Mouse (Mus musculus) stomach, postnatal 0 days (tissue): ENCODE measurements around the gene Tbcb. TPM values are rescaled to one million over a fixed set of nuclear protein-coding genes. Genes with fewer than 3 reads are reported as not detected.
"Not testable (repeated sequence)": the region's sequence is repeated elsewhere in the genome, so short reads cannot be mapped to it uniquely, and the experiment has no call there.

Experiments
- ATAC-seq: fragments of 200-750 bp; cut with Nextera tagmentation; 2 replicates; pipeline ENCODE4 v1.8.0; 2017; ENCODE audit not compliant: low FRiP score, low TSS enrichment
- DNase-seq: peaks from one replicate; pipeline ENCODE4 v3.0.0-alpha.2; 2016; ENCODE audit warnings: low spot score
- H3K27ac ChIP-seq: fragments of 300-500 bp; sonication (generic); replicated peaks from 2 replicates; pipeline ENCODE4 v1.5.1; 2014; ENCODE audit warnings: mild to moderate bottlenecking, control low read depth
- H3K27me3 ChIP-seq: fragments of 300-500 bp; sonication (generic); 2 replicates; pipeline ENCODE4 v1.6.1; 2014; ENCODE audit warnings: low read length; ENCODE audit not compliant: control insufficient read depth, insufficient read depth
- H3K36me3 ChIP-seq: fragments of 300-500 bp; sonication (generic); 2 replicates; pipeline ENCODE4 v1.6.1; 2014; ENCODE audit warnings: low read length, mixed read lengths; ENCODE audit not compliant: control insufficient read depth, insufficient read depth
- H3K4me1 ChIP-seq: fragments of 300-500 bp; sonication (generic); replicated peaks from 2 replicates; pipeline ENCODE4 v1.6.1; 2014; ENCODE audit warnings: antibody characterized with exemption; ENCODE audit not compliant: control insufficient read depth, insufficient read depth
- H3K4me2 ChIP-seq: fragments of 300-500 bp; sonication (generic); replicated peaks from 2 replicates; pipeline ENCODE4 v1.6.1; 2014; ENCODE audit warnings: low read depth, mild to moderate bottlenecking, control low read depth, moderate library complexity
- H3K4me3 ChIP-seq: fragments of 300-500 bp; sonication (generic); 2 replicates; pipeline ENCODE4 v1.5.1; 2014; ENCODE audit warnings: low read depth, low read length, control low read depth
- H3K9ac ChIP-seq: fragments of 300-500 bp; sonication (generic); 2 replicates; pipeline ENCODE4 v1.6.1; 2014; ENCODE audit warnings: mild to moderate bottlenecking, low read length, control low read depth, mixed read lengths
- H3K9me3 ChIP-seq: fragments of 300-500 bp; sonication (generic); 2 replicates; pipeline ENCODE4 v1.6.1; 2016; ENCODE audit warnings: low read length; ENCODE audit not compliant: control insufficient read depth
- CTCF ChIP-seq: IDR thresholded peaks from 2 replicates; pipeline ENCODE4 v1.5.1; 2016; ENCODE audit warnings: antibody characterized with exemption, low read depth, mild to moderate bottlenecking, moderate library complexity
- EP300 ChIP-seq: optimal IDR thresholded peaks from 2 replicates; pipeline ENCODE3; 2016; ENCODE audit warnings: antibody characterized with exemption
- WGBS: fragments of 180-500 bp; shearing (Covaris S2); extraction: QIAGEN DNeasy Blood & Tissue Kit; methylation state at CpG from one replicate; pipeline ENCODE4 v1.1.7; 2014; 5-methylcytosine and 5-hydroxymethylcytosine counted together
- polyA plus RNA-seq: library from polyadenylated mRNA; unstranded; fragments of >200 nt; fragmentation: Nextera tagmentation; extraction: Ambion mirVana; gene quantifications from 2 replicates; pipeline ENCODE4 v1.2.1, GENCODE M21; 2015

Gene Tbcb
- polyA plus RNA-seq, 1 experiment from 2014 or later: 149 TPM

DNA sequence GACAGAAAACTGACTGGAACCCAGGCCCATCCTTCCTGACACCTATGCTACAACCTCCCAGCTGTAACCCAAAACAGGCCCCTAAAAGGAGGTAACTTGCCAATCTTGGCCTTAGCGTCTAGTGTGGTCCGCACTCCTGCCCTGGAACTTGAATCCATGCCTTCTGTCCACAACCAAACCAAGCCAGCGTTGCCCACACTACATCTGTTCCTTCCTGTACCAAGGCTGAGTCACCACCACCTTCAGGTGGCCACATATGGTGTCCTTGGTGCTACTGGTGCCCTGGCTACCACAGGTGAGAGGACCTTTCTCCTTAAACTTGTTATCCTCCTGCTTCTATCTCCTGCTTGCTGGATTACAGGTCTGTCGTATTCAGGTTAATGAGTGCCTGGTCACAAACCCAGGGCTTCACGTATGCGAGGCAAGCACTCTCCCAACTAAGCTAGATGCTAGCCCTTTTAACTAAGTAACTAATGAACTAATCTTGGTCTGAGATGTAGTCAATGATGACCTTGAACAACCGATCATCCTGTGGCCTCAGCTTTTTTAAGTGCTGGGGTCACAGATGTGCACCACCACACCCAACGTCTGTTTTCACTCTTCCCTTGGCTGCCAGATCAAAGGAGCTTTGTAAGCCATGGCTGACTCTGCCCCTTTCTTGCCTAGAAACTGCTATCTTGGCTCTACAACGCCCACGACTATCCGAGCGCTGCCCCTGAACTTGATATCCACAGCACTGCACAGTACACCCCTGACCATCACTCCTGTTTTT is 43.5 kb downstream of the Tbcb start:
- H3K27ac ChIP-seq: no peak overlapping the region
- no peak overlapping the region for H3K4me2 ChIP-seq
- H3K9me3 ChIP-seq: no peaks in the 10 kb centered on the region
- peaks cover 34% of the 10 kb centered on the region for H3K36me3 ChIP-seq
- ATAC-seq: no peak
- H3K4me3 ChIP-seq: no peak overlapping the region
- no peak for DNase-seq
- H3K4me1 ChIP-seq: 0 out of 2 replicates have a peak, but pooled peaks cover 5% of the 10 kb centered on the region
- 78% methylated on average over 12 of the region's 12 CpGs for WGBS
- no peak for TF ChIP-seq EP300
- no peak for TF ChIP-seq CTCF
- H3K27me3 ChIP-seq: no peaks in the 10 kb centered on the region
- no peak overlapping the region for H3K9ac ChIP-seq

DNA sequence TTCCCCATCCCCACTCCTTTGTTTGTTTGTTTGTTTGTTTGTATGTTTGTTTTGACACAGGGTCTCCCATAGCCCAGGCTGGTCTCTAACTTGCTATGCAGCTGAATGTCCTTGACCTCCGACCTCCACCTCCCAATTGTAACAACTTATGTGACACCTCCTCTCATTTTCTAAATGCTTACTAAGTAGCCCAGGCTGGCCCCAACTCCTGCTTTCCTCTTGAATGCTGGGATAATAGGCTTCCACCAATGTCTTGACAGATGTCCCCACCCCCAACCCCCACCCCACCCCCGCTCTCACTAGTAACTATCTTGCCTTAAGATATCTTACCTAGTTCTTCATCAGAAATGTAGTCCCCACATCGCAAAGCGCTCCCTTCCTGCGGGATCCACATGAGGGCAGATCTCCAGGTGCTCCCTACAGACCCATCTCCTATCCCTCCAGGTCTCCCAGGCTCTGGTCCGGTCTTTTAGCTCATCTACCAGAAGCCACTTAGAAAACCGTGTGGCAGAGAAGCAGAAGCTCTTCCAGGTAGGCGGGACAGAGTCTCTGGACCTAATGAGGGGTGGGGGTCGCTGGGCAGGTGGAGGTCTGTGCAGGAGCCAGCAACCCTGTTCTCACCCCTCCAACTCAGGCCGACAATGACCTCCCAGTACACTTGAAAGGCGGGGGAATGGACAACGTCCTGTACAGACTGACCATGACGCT is 47.3 kb downstream of the Tbcb start:
- no peaks in the 10 kb centered on the region for H3K27me3 ChIP-seq
- H3K9me3 ChIP-seq: no peaks in the 10 kb centered on the region
- DNase-seq: no peak
- TF ChIP-seq EP300 (no peak), CTCF (no peak)
- no peak overlapping the region for H3K4me3 ChIP-seq
- H3K36me3 ChIP-seq: peaks cover 18% of the 10 kb centered on the region
- no peak overlapping the region for H3K9ac ChIP-seq
- no peak for ATAC-seq
- H3K4me2 ChIP-seq: 0 out of 2 replicates have a peak overlapping the region, but pooled peaks have one; percentile 52
- 75% methylated on average over 13 of the region's 13 CpGs for WGBS
- H3K4me1 ChIP-seq: no peaks in the 10 kb centered on the region
- H3K27ac ChIP-seq: 0 out of 2 replicates have a peak overlapping the region, but pooled peaks have one; percentile 40

DNA sequence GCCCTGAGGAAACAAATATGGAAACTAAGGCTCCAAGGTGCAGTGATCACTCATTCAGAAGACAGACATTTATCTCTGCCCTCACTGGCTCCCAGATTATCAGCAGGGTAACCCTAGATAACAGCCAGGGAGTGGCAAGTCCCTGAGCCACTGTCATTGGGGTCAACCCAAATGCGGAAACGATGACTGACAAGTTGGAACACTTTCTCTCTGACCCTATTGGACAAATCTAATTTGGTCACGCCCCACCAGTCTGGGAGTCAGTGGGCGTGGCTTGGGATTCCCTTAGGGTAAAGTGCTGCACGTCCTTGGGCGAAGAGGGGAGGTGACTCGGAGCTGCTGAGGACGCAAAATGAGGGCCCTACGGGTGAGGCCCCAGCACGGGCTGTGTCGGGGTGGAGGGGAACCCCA is 48.2 kb downstream of the Tbcb start, which contains the start of gene Cox7a1:
Gene Cox7a1 (plus strand): TSS at position 266 of the 411 bp plus-strand sequence.
- TF ChIP-seq CTCF (no peak), EP300 (no peak)
- Histone ChIP-seq H3K27ac (peak within 1 kb of the TSS; percentile 40; the same call in 1 of the 2 replicates), H3K9ac (peak within 1 kb of the TSS; percentile 47; the same call in 1 of the 2 replicates), H3K27me3 (no peaks in the 10 kb centered on the region), H3K9me3 (no peaks in the 10 kb centered on the region), H3K36me3 (peaks cover 15% of the 10 kb centered on the region), H3K4me3 (peak within 1 kb of the TSS; percentile 19), H3K4me1 (no peaks in the 10 kb centered on the region), H3K4me2 (peak within 1 kb of the TSS; percentile 52)
- DNase-seq (peak; percentile 91), ATAC-seq (peak; percentile 85)
- WGBS: 2% methylated on average over 11 of the region's 11 CpGs

DNA sequence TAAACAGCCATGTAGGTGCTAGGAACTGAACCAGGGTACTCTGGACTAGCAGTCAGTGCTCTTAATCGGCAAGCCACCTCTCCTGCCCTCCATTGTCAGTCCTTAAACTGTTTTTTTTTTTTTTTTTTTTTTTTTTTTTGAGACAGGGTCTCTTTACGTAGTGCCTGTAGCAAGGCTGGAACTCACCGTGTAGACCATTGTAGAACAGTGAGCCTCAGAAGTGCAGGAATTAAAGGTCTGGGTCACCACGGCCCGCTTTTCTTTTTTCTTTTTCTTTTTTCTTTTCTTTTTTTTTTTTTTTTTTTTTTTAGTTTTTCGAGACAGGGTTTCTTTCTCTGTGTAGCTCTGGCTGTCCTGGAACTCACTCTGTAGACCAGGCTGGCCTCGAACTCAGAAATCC is 48.9 kb downstream of the Tbcb start:
- H3K27me3 ChIP-seq, H3K9me3 ChIP-seq, H3K27ac ChIP-seq, ATAC-seq, H3K9ac ChIP-seq, H3K4me3 ChIP-seq, DNase-seq, H3K4me1 ChIP-seq, H3K4me2 ChIP-seq: not testable (repeated sequence)
- peaks cover 12% of the 10 kb centered on the region for H3K36me3 ChIP-seq
- 77% methylated on average over 6 of the region's 7 CpGs for WGBS

DNA sequence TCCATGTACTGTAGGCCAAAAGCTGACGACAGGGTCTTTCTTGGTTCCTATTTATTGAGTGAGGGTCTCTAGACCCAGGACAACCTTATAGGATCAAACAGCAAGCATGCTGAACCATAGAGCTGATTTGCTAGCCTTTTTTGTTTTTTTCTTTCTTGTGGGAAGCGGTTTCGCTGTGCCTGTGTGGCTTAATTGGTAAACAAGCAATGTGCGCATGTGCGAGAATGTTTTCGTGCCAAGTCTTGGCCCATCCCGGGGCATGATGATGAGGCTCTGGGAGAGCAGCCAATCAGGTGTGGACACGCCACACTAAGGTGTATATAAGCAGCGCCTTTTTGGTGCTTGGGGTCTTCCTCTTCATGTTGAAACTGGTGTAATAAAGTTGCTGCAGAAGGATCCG is 50.1 kb downstream of the Tbcb start:
- H3K27ac ChIP-seq, DNase-seq, ATAC-seq, H3K27me3 ChIP-seq, H3K9me3 ChIP-seq, H3K4me3 ChIP-seq, H3K4me1 ChIP-seq, H3K9ac ChIP-seq, H3K4me2 ChIP-seq: not testable (repeated sequence)
- 87% methylated on average over 9 of the region's 10 CpGs for WGBS
- H3K36me3 ChIP-seq: peaks cover 14% of the 10 kb centered on the region

DNA sequence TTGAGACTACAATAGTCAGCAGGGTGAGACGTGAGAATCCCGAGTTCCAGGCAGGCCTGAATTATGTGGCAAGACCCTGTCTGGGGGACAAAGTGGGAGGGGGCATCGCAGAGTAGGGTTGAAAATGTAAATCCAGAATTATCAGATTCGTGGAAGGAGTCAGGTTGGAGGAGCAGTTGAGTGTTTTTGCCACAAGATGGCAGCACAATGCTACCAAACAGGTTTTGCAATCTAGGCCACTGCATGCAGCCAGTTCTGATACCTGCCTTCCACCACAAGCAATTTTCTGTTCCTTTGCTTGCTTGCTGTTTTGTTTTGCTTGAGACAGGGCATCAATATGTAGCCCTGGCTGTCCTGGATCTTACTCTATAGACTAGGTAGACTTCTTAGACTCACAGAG is 50.8 kb downstream of the Tbcb start:
- 0 out of 2 replicates have a peak, but pooled peaks have one; percentile 15 for ATAC-seq
- WGBS: 4% methylated on average over 4 of the region's 4 CpGs
- peaks cover 8% of the 10 kb centered on the region for H3K36me3 ChIP-seq
- no peak overlapping the region for H3K27ac ChIP-seq
- H3K4me3 ChIP-seq: no peak overlapping the region
- no peaks in the 10 kb centered on the region for H3K9me3 ChIP-seq
- peak; percentile 81 for DNase-seq
- TF ChIP-seq CTCF (peak; percentile 93), EP300 (no peak)
- H3K4me1 ChIP-seq: no peaks in the 10 kb centered on the region
- H3K27me3 ChIP-seq: no peaks in the 10 kb centered on the region
- H3K4me2 ChIP-seq: no peak overlapping the region
- H3K9ac ChIP-seq: no peak overlapping the region
